In the genomic region with DNA sequence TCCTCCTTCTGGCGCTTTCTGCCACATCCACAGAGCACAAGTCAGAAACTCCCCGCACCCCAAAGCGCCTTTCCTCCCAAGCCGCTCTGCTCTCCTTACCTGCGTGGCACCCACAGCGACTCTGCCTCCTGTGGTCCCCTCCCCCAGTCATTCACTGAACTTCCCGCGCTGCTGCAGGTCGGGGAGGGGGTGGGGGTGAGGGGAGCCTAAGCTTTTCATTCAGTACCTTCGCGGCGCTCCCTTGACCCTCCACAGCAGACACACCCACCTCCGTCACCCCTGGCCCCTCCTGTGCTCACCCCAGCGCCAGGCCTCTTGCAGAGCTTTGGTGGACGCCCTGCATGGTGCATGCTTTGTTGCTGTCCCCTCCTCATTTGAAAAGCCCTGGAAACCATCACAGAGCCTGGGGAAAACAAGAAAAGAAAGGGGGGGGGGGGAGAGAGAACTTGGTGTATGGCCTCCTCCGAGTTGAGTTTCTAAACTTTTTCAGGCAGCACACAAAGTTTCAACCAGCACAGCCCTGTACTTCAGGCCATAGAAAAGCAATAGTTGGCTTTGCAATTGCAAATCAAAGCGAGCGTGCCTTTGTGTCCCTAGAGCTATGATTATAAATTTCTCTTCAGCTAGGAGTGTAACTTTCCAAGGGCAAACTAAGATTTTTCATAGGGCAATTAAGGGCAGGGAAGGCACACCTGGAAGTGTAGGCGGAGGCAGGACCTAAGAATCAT, we compare ENCODE assay signal across 8 mouse cellular contexts. TPM values are rescaled to one million over a fixed set of nuclear protein-coding genes. Genes with fewer than 3 reads are reported as not detected.
DNase-seq lines count a peak whose midpoint lies in the region; ATAC-seq and TF ChIP-seq lines count a peak whose summit lies in the region.

A gene (minus strand): TSS at position 268 of the 728 bp plus-strand sequence.

- peak within 1 kb of the TSS; percentile 64 for H3K9ac ChIP-seq in heart, embryonic 15.5 days
- H3K9ac ChIP-seq in limb, embryonic 12.5 days (replicated peaks), result peak within 1 kb of the TSS; percentile 83

- H3K4me3 ChIP-seq in gastrocnemius, adult 2 months, result peak within 1 kb of the TSS; percentile 91
- H3K4me3 ChIP-seq in heart, embryonic 15.5 days, result peak within 1 kb of the TSS; percentile 80
- peak within 1 kb of the TSS; percentile 68 for H3K4me3 ChIP-seq in limb, embryonic 12.5 days (replicated peaks)
- H3K4me3 ChIP-seq in olfactory bulb, adult 2 months (ENCODE audit: insufficient read depth, low read depth, low read length), result peak within 1 kb of the TSS; percentile 55

- no peak for TF ChIP-seq POLR2A in olfactory bulb, adult 2 months (IDR thresholded peaks at IDR 0.05; ENCODE audit: insufficient read depth, low read depth, low read length)

- WGBS in heart, embryonic 15.5 days, result 9% methylated on average over 19 of the region's 19 CpGs
- 3% methylated on average over 19 of the region's 19 CpGs for WGBS in limb, embryonic 12.5 days
- 10% methylated on average over 19 of the region's 19 CpGs for WGBS in olfactory bulb, adult 2 months

- no peaks in the 10 kb centered on the region for H3K9me3 ChIP-seq in heart, embryonic 15.5 days (replicated peaks)
- no peaks in the 10 kb centered on the region for H3K9me3 ChIP-seq in limb, embryonic 12.5 days

- DNase-seq in gastrocnemius, adult 2 months, result peak; percentile 63
- no peak for DNase-seq in gastrocnemius, postnatal 36 days
- DNase-seq in urinary bladder, adult 2 months (ENCODE audit: low spot score), result peak; percentile 38
- DNase-seq in urinary bladder, postnatal 25 days (ENCODE audit: low spot score), result no peak
- no peak for DNase-seq in B cell, adult 2 months

- TF ChIP-seq CTCF in gastrocnemius, adult 2 months (IDR thresholded peaks at IDR 0.05), result no peak
- no peak for TF ChIP-seq CTCF in olfactory bulb, adult 2 months (IDR thresholded peaks at IDR 0.05; ENCODE audit: insufficient read depth, low read depth, low read length)

- peak within 1 kb of the TSS; percentile 92 for H3K27ac ChIP-seq in gastrocnemius, adult 2 months
- peak within 1 kb of the TSS; percentile 61 for H3K27ac ChIP-seq in heart, embryonic 15.5 days
- peak within 1 kb of the TSS; percentile 96 for H3K27ac ChIP-seq in limb, embryonic 12.5 days
- H3K27ac ChIP-seq in olfactory bulb, adult 2 months (ENCODE audit: insufficient read depth, low read depth, low read length), result no peak within 1 kb of the TSS

- intact Hi-C loops in gastrocnemius, adult 2 months (cut with DNase I), result loop anchor here (5.0 kb wide), 2 partner anchors 194 to 286 kb away; no protein-coding TSS in a partner anchor
- intact Hi-C loops in gastrocnemius, postnatal 36 days (cut with DNase I), result loop anchor here (5.0 kb wide), 2 partner anchors 194 to 286 kb away; no protein-coding TSS in a partner anchor

- peak; percentile 20; the same call in 1 of the 2 replicates for ATAC-seq in heart, embryonic 15.5 days (replicated peaks; ENCODE audit: insufficient number of reproducible peaks, insufficient read depth, low FRiP score, low read depth)
- peak; percentile 78 for ATAC-seq in limb, embryonic 12.5 days (ENCODE audit: insufficient number of reproducible peaks, insufficient read depth, low FRiP score, low TSS enrichment, low read depth)

- no peaks in the 10 kb centered on the region for H3K27me3 ChIP-seq in heart, embryonic 15.5 days
- H3K27me3 ChIP-seq in limb, embryonic 12.5 days, result no peaks in the 10 kb centered on the region

- peaks cover 3% of the 10 kb centered on the region for H3K4me1 ChIP-seq in heart, embryonic 15.5 days (replicated peaks)
- H3K4me1 ChIP-seq in limb, embryonic 12.5 days (replicated peaks), result peaks cover 45% of the 10 kb centered on the region
- peaks cover 8% of the 10 kb centered on the region for H3K4me1 ChIP-seq in olfactory bulb, adult 2 months (ENCODE audit: control insufficient read depth, insufficient read depth, low read length)

- H3K4me2 ChIP-seq in heart, embryonic 15.5 days, result peak within 1 kb of the TSS; percentile 97
- H3K4me2 ChIP-seq in limb, embryonic 12.5 days, result peak within 1 kb of the TSS; percentile 84

- no peaks in the 10 kb centered on the region for H3K36me3 ChIP-seq in heart, embryonic 15.5 days
- peaks cover 11% of the 10 kb centered on the region for H3K36me3 ChIP-seq in limb, embryonic 12.5 days

RNA-seq across cellular contexts. Expression of the gene that starts here (rescaled TPM):
- 10 to 100 TPM in 1 of 2 experiments, 1 to 10 TPM in 1; 5.3 to 13.8 TPM for total RNA-seq in gastrocnemius, adult 2 months (2021)
- total RNA-seq in gastrocnemius, postnatal 36 days (2021), result 10 to 100 TPM in 1 of 2 experiments, 1 to 10 TPM in 1; 8.3 to 10.5 TPM
- polyA plus RNA-seq in urinary bladder, adult 2 months (2012; rRNA removed), result 53.4 and 62.8 TPM in 2 replicates
- 18.7 and 22.5 TPM in 2 replicates for polyA plus RNA-seq in heart, embryonic 15.5 days (2015; fragmentation: Nextera tagmentation; extraction: Ambion mirVana)
- 247 and 253 TPM in 2 replicates for polyA plus RNA-seq in limb, embryonic 12.5 days (2016; fragmentation: Nextera tagmentation; extraction: Ambion mirVana)
- not detected in 2 replicates for polyA plus RNA-seq in olfactory bulb, adult 2 months (2012; ENCODE audit: insufficient read depth, insufficient read length, low replicate concordance, missing spikeins)

Comparison
In these comparisons a context has a peak if more than half of its experiments do, and no peak if none do; other contexts are left out.
1. DNase-seq: peak in gastrocnemius, adult 2 months (single experiment) and urinary bladder, adult 2 months (single experiment); none in gastrocnemius, postnatal 36 days (0 of 2), urinary bladder, postnatal 25 days (single experiment) and B cell, adult 2 months (0 of 2).
2. Peak in every context shown above with its lines, with median percentiles within 50 percentile points of each other: H3K4me3 ChIP-seq.